Mouse (Mus musculus): ENCODE data around the gene Cmbl. TPM values are rescaled to one million over a fixed set of nuclear protein-coding genes. Genes with fewer than 3 reads are reported as not detected.

Gene Cmbl
- polyA plus RNA-seq, 1 experiment from 2014 or later, result 12.8 TPM

DNA sequence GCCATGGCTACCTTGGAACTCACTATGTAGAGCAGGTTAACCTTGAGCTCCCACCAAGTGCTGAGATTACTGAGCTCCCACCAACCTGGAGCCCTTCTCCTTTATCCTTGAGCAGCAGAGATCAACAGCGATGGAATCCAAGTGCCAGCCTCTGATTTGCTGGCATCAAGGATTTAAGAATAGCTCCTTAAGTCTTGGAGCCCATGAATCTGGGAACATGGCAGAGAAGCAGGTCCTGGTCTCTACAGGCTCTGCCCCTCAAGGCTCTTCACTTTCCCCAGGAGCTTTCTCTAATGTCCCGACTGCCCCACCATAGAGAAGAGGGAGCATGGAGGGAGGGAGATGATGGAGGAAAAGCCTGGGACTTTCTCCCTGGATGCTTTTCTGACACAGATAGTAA, 27.5 kb upstream of the Cmbl start:
- H3K4me3 ChIP-seq (ENCODE audit: low read depth, low read length), result no peak overlapping the region
- peaks cover 21% of the 10 kb centered on the region for H3K4me1 ChIP-seq (ENCODE audit: control insufficient read depth, insufficient read depth, low read length)
- H3K4me2 ChIP-seq (ENCODE audit: low read length), result no peak overlapping the region
- no peaks in the 10 kb centered on the region for H3K27me3 ChIP-seq (ENCODE audit: control insufficient read depth, insufficient read depth, low read depth, low read length)
- no peak overlapping the region for H3K9ac ChIP-seq (ENCODE audit: low read depth, low read length)
- WGBS, result 95% methylated on average over 2 of the region's 2 CpGs
- no peak for ATAC-seq
- no peaks in the 10 kb centered on the region for H3K36me3 ChIP-seq (ENCODE audit: control insufficient read depth, insufficient read depth, low read length)
- no peaks in the 10 kb centered on the region for H3K9me3 ChIP-seq (replicated peaks; ENCODE audit: control insufficient read depth, low read length, poor library complexity, severe bottlenecking)
- H3K27ac ChIP-seq (ENCODE audit: low read length), result no peak overlapping the region

DNA sequence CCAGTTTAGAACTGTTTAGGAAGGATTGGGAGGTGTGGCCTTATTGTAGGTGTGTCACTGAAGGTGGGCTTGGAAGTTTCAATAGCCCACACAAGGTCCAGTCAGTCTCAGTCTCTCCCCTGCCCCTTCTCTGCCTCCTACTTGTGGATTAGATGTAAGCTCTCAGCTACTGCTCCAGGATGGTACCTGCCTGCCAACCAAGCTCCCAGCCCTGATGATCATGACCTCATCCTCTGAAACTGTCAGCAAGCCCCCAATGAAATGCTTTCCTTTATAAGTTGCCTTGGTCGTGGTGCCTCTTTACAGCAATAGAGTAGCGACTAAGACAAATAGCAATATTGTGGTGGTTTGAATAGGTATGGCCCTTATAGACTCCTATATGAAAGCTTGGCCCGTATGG, 26.8 kb upstream of the Cmbl start:
- no peak for ATAC-seq
- H3K4me1 ChIP-seq (ENCODE audit: control insufficient read depth, insufficient read depth, low read length), result peaks cover 21% of the 10 kb centered on the region
- H3K4me3 ChIP-seq (ENCODE audit: low read depth, low read length), result no peak overlapping the region
- H3K27me3 ChIP-seq (ENCODE audit: control insufficient read depth, insufficient read depth, low read depth, low read length), result no peaks in the 10 kb centered on the region
- H3K36me3 ChIP-seq (ENCODE audit: control insufficient read depth, insufficient read depth, low read length), result no peaks in the 10 kb centered on the region
- H3K4me2 ChIP-seq (ENCODE audit: low read length), result no peak overlapping the region
- 92% methylated on average over 3 of the region's 3 CpGs for WGBS
- no peaks in the 10 kb centered on the region for H3K9me3 ChIP-seq (replicated peaks; ENCODE audit: control insufficient read depth, low read length, poor library complexity, severe bottlenecking)
- no peak overlapping the region for H3K9ac ChIP-seq (ENCODE audit: low read depth, low read length)
- H3K27ac ChIP-seq (ENCODE audit: low read length), result no peak overlapping the region

DNA sequence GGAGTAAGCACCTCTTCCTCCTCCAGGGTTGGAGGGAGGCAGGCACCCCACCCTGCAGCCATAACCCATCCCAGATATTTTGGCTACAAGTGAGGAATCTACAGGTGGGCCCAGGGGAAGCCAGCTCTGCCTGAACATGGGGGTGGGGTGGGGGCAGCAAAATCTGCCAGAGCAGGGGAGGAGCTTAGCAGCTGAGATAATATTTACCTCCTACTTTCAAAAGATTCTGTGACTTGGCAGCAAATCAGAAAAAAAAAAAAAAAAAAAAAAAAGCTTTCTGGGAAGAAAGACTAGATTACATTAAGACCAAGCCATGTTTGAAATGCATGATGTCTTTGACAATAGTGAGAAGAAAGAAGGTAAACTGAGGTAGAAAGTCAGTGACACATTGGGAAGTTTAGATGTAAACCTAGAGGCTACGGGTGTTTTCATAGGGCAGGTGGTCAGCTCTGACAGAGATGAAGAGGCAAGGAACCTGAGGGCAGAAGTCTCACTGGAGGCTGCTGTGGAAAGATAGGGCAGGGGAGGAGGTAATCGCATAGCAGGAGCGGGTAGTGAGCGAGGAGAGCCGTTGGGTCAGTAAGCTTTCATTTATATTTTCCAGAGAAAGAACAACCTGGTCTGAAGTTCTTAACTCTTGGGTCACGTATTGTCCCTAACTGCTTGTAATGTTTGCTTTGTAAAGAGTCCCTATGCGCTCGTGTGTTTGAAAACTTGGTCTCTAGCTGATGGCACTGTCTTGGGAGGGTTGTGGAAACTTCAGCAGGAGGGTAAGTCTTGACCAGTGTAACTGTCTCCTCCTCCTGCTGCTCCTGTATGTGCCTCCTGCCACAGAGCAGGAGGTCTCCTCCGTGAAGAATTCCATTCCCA, 25.3 kb upstream of the Cmbl start:
- Histone ChIP-seq H3K9ac (ENCODE audit: low read depth, low read length) (no peak overlapping the region), H3K27me3 (ENCODE audit: control insufficient read depth, insufficient read depth, low read depth, low read length) (no peaks in the 10 kb centered on the region), H3K9me3 (replicated peaks; ENCODE audit: control insufficient read depth, low read length, poor library complexity, severe bottlenecking) (no peaks in the 10 kb centered on the region), H3K36me3 (ENCODE audit: control insufficient read depth, insufficient read depth, low read length) (no peaks in the 10 kb centered on the region), H3K27ac (ENCODE audit: low read length) (no peak overlapping the region), H3K4me2 (ENCODE audit: low read length) (no peak overlapping the region), H3K4me1 (ENCODE audit: control insufficient read depth, insufficient read depth, low read length) (peaks cover 21% of the 10 kb centered on the region), H3K4me3 (ENCODE audit: low read depth, low read length) (no peak overlapping the region)
- WGBS, result 78% methylated on average over 9 of the region's 9 CpGs
- ATAC-seq, result no peak

GRCm38 (mm10) chr15:31540513-31540802, 24.7 kb upstream of the Cmbl start:
- no peak overlapping the region for H3K9ac ChIP-seq (ENCODE audit: low read depth, low read length)
- H3K4me2 ChIP-seq (ENCODE audit: low read length), result no peak overlapping the region
- ATAC-seq, result no peak
- H3K27me3 ChIP-seq (ENCODE audit: control insufficient read depth, insufficient read depth, low read depth, low read length), result no peaks in the 10 kb centered on the region
- no peaks in the 10 kb centered on the region for H3K36me3 ChIP-seq (ENCODE audit: control insufficient read depth, insufficient read depth, low read length)
- H3K4me3 ChIP-seq (ENCODE audit: low read depth, low read length), result no peak overlapping the region
- no peaks in the 10 kb centered on the region for H3K9me3 ChIP-seq (replicated peaks; ENCODE audit: control insufficient read depth, low read length, poor library complexity, severe bottlenecking)
- no peak overlapping the region for H3K27ac ChIP-seq (ENCODE audit: low read length)
- WGBS, result 88% methylated on average over 1 of the region's 1 CpGs
- peaks cover 21% of the 10 kb centered on the region for H3K4me1 ChIP-seq (ENCODE audit: control insufficient read depth, insufficient read depth, low read length)

DNA sequence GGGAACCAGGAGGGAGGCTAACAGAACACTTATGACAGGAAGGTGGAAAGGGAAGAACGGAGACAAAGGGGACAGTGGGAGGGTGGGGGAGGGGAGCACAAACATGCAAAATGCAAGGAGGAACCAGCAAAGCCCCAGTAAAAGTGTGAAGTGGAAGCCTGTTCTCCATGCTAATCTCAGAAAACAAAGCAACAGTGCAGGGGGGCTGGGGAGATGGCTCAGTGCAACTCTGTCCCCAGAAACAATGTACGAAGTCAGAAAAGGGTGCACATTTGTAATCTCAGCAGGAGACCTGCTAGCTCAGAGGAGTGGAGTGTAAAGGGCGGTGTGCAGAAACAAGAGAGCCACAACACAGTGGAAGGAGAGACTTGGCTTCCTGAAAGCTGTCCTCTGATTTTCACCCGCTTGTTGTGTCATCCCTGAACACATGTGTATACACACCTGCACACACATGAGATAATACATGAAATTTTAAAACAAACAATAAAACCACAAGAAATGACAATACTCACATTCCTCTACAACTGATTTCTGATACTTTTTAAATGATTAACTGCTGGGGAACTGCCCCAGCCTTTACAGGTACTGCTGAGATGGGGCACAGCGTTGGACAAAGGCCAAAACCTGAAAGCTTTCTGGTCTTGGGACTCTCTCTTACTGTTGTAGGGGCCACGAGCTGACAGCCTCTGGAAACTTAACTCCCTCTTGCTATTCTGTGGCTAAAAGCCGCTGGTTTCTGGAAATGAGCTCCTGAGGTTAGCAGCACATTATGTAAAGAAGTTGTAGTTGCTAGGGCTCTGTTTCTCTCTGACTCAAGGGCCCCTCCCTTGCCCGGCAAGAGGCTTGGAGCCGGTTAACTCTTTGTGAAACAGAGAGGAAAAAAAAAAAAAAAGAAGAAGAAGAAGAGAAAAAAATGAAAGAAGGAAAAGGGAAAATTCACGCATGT, 22.9 kb upstream of the Cmbl start:
- Histone ChIP-seq H3K36me3 (ENCODE audit: control insufficient read depth, insufficient read depth, low read length) (no peaks in the 10 kb centered on the region), H3K4me1 (ENCODE audit: control insufficient read depth, insufficient read depth, low read length) (peaks cover 8% of the 10 kb centered on the region; the same call in 1 of the 2 replicates), H3K4me2 (ENCODE audit: low read length) (no peak overlapping the region), H3K4me3 (ENCODE audit: low read depth, low read length) (no peak overlapping the region), H3K27me3 (ENCODE audit: control insufficient read depth, insufficient read depth, low read depth, low read length) (no peaks in the 10 kb centered on the region), H3K9me3 (replicated peaks; ENCODE audit: control insufficient read depth, low read length, poor library complexity, severe bottlenecking) (no peaks in the 10 kb centered on the region), H3K9ac (ENCODE audit: low read depth, low read length) (no peak overlapping the region), H3K27ac (ENCODE audit: low read length) (no peak overlapping the region)
- ATAC-seq, result peak; percentile 25; the same call in 1 of the 2 replicates
- WGBS, result 6% methylated on average over 10 of the region's 10 CpGs

- Histone ChIP-seq H3K4me1 (ENCODE audit: control insufficient read depth, insufficient read depth, low read length) (peaks cover 8% of the 10 kb centered on the region; the same call in 1 of the 2 replicates), H3K36me3 (ENCODE audit: control insufficient read depth, insufficient read depth, low read length) (no peaks in the 10 kb centered on the region), H3K27me3 (ENCODE audit: control insufficient read depth, insufficient read depth, low read depth, low read length) (no peaks in the 10 kb centered on the region), H3K4me3 (ENCODE audit: low read depth, low read length) (no peak overlapping the region), H3K4me2 (ENCODE audit: low read length) (no peak overlapping the region), H3K9me3 (replicated peaks; ENCODE audit: control insufficient read depth, low read length, poor library complexity, severe bottlenecking) (no peaks in the 10 kb centered on the region), H3K27ac (ENCODE audit: low read length) (no peak overlapping the region), H3K9ac (ENCODE audit: low read depth, low read length) (no peak overlapping the region)
- WGBS, result 12% methylated on average over 3 of the region's 3 CpGs
- no peak for ATAC-seq
Observed at GRCm38 (mm10) chr15:31543246-31543645, 21.9 kb upstream of the Cmbl start.

DNA sequence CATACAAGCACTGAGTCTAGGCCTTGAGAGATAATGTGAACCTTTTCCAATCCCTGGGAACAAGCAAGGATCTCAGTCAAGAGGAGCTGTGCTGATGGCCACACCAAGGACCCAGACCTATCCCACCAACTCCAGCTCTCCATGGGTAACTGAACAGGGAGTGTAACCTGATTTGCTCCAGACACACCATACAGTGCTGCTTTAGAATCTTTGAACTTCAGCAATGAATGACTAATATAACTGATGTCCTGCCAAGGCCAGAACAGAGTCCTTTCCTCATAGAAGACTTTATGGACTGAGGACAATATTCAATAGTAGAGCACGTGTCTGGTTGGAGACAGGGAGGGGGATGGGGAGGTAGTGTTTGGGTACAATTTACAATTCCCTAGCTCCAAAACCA, 20.1 kb upstream of the Cmbl start:
- Histone ChIP-seq H3K36me3 (ENCODE audit: control insufficient read depth, insufficient read depth, low read length) (no peaks in the 10 kb centered on the region), H3K9ac (ENCODE audit: low read depth, low read length) (no peak overlapping the region), H3K9me3 (replicated peaks; ENCODE audit: control insufficient read depth, low read length, poor library complexity, severe bottlenecking) (no peaks in the 10 kb centered on the region), H3K4me3 (ENCODE audit: low read depth, low read length) (no peak overlapping the region), H3K4me2 (ENCODE audit: low read length) (no peak overlapping the region), H3K4me1 (ENCODE audit: control insufficient read depth, insufficient read depth, low read length) (peaks cover 8% of the 10 kb centered on the region; the same call in 1 of the 2 replicates), H3K27me3 (ENCODE audit: control insufficient read depth, insufficient read depth, low read depth, low read length) (no peaks in the 10 kb centered on the region), H3K27ac (ENCODE audit: low read length) (no peak overlapping the region)
- ATAC-seq, result no peak
- WGBS, result 67% methylated on average over 1 of the region's 1 CpGs

- ATAC-seq, result no peak
- H3K27me3 ChIP-seq (ENCODE audit: control insufficient read depth, insufficient read depth, low read depth, low read length), result no peaks in the 10 kb centered on the region
- 89% methylated on average over 6 of the region's 6 CpGs for WGBS
Observed at GRCm38 (mm10) chr15:31546291-31546690, 18.9 kb upstream of the Cmbl start.

GRCm38 (mm10) chr15:31547421-31547820, 17.8 kb upstream of the Cmbl start:
- no peaks in the 10 kb centered on the region for H3K27me3 ChIP-seq (ENCODE audit: control insufficient read depth, insufficient read depth, low read depth, low read length)
- H3K4me2 ChIP-seq (ENCODE audit: low read length), result no peak overlapping the region
- no peaks in the 10 kb centered on the region for H3K36me3 ChIP-seq (ENCODE audit: control insufficient read depth, insufficient read depth, low read length)
- no peak overlapping the region for H3K4me3 ChIP-seq (ENCODE audit: low read depth, low read length)
- H3K9me3 ChIP-seq (replicated peaks; ENCODE audit: control insufficient read depth, low read length, poor library complexity, severe bottlenecking), result no peaks in the 10 kb centered on the region
- H3K27ac ChIP-seq (ENCODE audit: low read length), result no peak overlapping the region
- no peak overlapping the region for H3K9ac ChIP-seq (ENCODE audit: low read depth, low read length)
- 75% methylated on average over 5 of the region's 5 CpGs for WGBS
- ATAC-seq, result no peak
- H3K4me1 ChIP-seq (ENCODE audit: control insufficient read depth, insufficient read depth, low read length), result peaks cover 2% of the 10 kb centered on the region; the same call in 1 of the 2 replicates

More at GRCm38 (mm10) chr15:31546291-31546690, 18.9 kb upstream of the Cmbl start:
- Histone ChIP-seq H3K4me2 (ENCODE audit: low read length) (no peak overlapping the region), H3K4me1 (ENCODE audit: control insufficient read depth, insufficient read depth, low read length) (peaks cover 8% of the 10 kb centered on the region; the same call in 1 of the 2 replicates), H3K9ac (ENCODE audit: low read depth, low read length) (no peak overlapping the region), H3K4me3 (ENCODE audit: low read depth, low read length) (no peak overlapping the region), H3K36me3 (ENCODE audit: control insufficient read depth, insufficient read depth, low read length) (no peaks in the 10 kb centered on the region), H3K9me3 (replicated peaks; ENCODE audit: control insufficient read depth, low read length, poor library complexity, severe bottlenecking) (no peaks in the 10 kb centered on the region), H3K27ac (ENCODE audit: low read length) (no peak overlapping the region)

All from midbrain, embryonic 16.5 days (tissue).